Mouse (Mus musculus) limb, embryonic 11.5 days (tissue): ENCODE data around the gene Wfdc2. TPM values are rescaled to one million over a fixed set of nuclear protein-coding genes. Genes with fewer than 3 reads are reported as not detected.
"Not testable (repeated sequence)": the region's sequence is repeated elsewhere in the genome, so short reads cannot be mapped to it uniquely, and the experiment has no call there.

Experiments used
- ATAC-seq: fragments of 200-750 bp; cut with Nextera tagmentation; 2 replicates; pipeline ENCODE4 v1.8.0; 2017; ENCODE audit warnings: low read depth; ENCODE audit not compliant: insufficient number of reproducible peaks, low FRiP score, low TSS enrichment
- DNase-seq: peaks from one replicate; pipeline ENCODE4 v3.0.0-alpha.2; 2015; ENCODE audit warnings: low spot score
- H3K27ac ChIP-seq: fragments of 300-500 bp; sonication (generic); replicated peaks from 2 replicates; pipeline ENCODE4 v1.5.1; 2014; ENCODE audit warnings: low read depth, mild to moderate bottlenecking, low read length
- H3K27me3 ChIP-seq: fragments of 300-500 bp; sonication (generic); 2 replicates; pipeline ENCODE4 v1.6.1; 2014; ENCODE audit warnings: mild to moderate bottlenecking, low read length, mixed read lengths; ENCODE audit not compliant: control insufficient read depth, insufficient read depth
- H3K36me3 ChIP-seq: fragments of 300-500 bp; sonication (generic); 2 replicates; pipeline ENCODE4 v1.6.1; 2014; ENCODE audit warnings: mild to moderate bottlenecking, low read length, moderate library complexity, mixed read lengths; ENCODE audit not compliant: control insufficient read depth, insufficient read depth
- H3K4me1 ChIP-seq: fragments of 300-500 bp; sonication (generic); 2 replicates; pipeline ENCODE4 v1.6.1; 2014; ENCODE audit warnings: low read length, mixed read lengths; ENCODE audit not compliant: control insufficient read depth, insufficient read depth
- H3K4me2 ChIP-seq: fragments of 300-500 bp; sonication (generic); 2 replicates; pipeline ENCODE4 v1.6.1; 2014; ENCODE audit warnings: low read depth, mild to moderate bottlenecking, moderate library complexity; ENCODE audit not compliant: severe bottlenecking
- H3K4me3 ChIP-seq: fragments of 300-500 bp; sonication (generic); 2 replicates; pipeline ENCODE4 v1.5.1; 2014; ENCODE audit warnings: low read depth, low read length
- H3K9ac ChIP-seq: fragments of 300-500 bp; sonication (generic); 2 replicates; pipeline ENCODE4 v1.6.1; 2014; ENCODE audit warnings: mild to moderate bottlenecking, low read length
- H3K9me3 ChIP-seq: fragments of 300-500 bp; sonication (generic); 2 replicates; pipeline ENCODE4 v1.6.1; 2016; ENCODE audit warnings: low read length; ENCODE audit not compliant: control insufficient read depth
- WGBS: fragments of 180-500 bp; shearing (Covaris S2); extraction: QIAGEN DNeasy Blood & Tissue Kit; methylation state at CpG from one replicate; pipeline ENCODE4 v1.1.7; 2014; 5-methylcytosine and 5-hydroxymethylcytosine counted together
- polyA plus RNA-seq: library from polyadenylated mRNA; unstranded; fragments of >200 nt; fragmentation: Nextera tagmentation; extraction: Ambion mirVana; gene quantifications from 2 replicates; pipeline ENCODE4 v1.2.1, GENCODE M21; 2014

Wfdc2 gene
- polyA plus RNA-seq, 1 experiment from 2014 or later = 38.7 TPM

DNA sequence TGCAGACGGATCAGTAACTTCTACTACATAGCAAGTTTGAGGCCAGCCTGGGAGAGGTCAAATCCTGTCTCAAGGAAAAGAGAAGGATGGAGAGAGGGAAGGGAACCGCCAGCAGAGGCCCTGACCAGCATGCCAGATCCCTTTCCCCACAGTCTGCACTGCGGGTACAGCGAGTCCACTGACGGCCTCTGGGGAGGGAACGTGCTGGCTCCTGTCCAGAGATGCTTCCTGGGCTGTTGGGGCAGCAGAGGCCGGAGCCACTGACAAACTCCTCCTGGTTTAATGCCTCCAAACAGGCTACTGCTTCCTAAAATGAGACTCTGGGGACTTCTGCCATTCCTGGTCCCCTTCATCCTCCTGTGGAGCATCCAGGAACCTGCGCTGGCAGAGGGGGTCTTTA lies 51.3 kb downstream of the Wfdc2 start, which contains the start of the genes Wfdc6b and Wfdc8:
Gene Wfdc6b, plus strand, starts transcription at position 52 of the 400 bp plus-strand sequence.
Gene Wfdc8, minus strand, starts transcription at position 156 of the 400 bp plus-strand sequence.
- H3K4me2 ChIP-seq, H3K9me3 ChIP-seq, DNase-seq, H3K27me3 ChIP-seq, ATAC-seq, H3K9ac ChIP-seq, H3K36me3 ChIP-seq, H3K4me1 ChIP-seq, H3K4me3 ChIP-seq, H3K27ac ChIP-seq: not testable (repeated sequence)
- WGBS = 62% methylated on average over 7 of the region's 8 CpGs

DNA sequence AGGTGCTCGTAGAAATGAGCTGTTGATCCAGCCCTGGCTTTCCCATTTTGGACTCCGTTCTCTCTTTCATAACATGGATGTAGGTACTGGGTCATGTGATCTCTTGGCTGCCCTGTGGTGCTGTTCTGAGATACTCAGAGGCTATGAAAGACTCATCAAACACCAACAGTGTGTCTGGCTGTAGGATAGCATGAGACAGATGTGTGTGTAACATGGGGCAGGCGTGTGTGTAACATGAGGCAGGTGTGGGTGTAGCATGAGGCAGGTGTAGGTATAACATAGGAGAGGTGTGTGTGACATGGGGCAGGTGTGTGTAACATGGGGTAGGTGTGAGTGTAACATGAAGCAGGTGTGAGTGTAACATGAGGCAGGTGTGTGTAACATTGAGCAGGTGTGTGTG lies 53.2 kb downstream of the Wfdc2 start:
- H3K27me3 ChIP-seq = no peaks in the 10 kb centered on the region
- no peak for ATAC-seq
- DNase-seq = no peak

More for the DNA sequence above, 53.2 kb downstream of the Wfdc2 start:
- Histone ChIP-seq H3K9me3 (no peaks in the 10 kb centered on the region), H3K9ac (no peak overlapping the region), H3K4me2 (no peak overlapping the region), H3K36me3 (no peaks in the 10 kb centered on the region), H3K27ac (no peak overlapping the region), H3K4me3 (no peak overlapping the region), H3K4me1 (no peaks in the 10 kb centered on the region)
- 82% methylated on average over 3 of the region's 3 CpGs for WGBS

Other genes with a start within 250 kb of the Wfdc2 start
- not detected in 2 replicates for gene Svs6, start 245.7 kb upstream of the Wfdc2 start, polyA plus RNA-seq
- not detected in 2 replicates for gene Svs5, start 229.7 kb upstream of the Wfdc2 start, polyA plus RNA-seq
- gene Slpi, start 173.3 kb upstream of the Wfdc2 start, polyA plus RNA-seq = 0.43 and 0.76 TPM in 2 replicates
- 0.04 and 0.16 TPM in 2 replicates for gene Rbpjl, start 159.3 kb upstream of the Wfdc2 start, polyA plus RNA-seq
- 2.7 and 3.6 TPM in 2 replicates for gene Matn4, start 157.3 kb upstream of the Wfdc2 start, polyA plus RNA-seq
- gene Sdc4, start 118.5 kb upstream of the Wfdc2 start, polyA plus RNA-seq = 22.6 and 23.6 TPM in 2 replicates
- gene Sys1, start 105.4 kb upstream of the Wfdc2 start, polyA plus RNA-seq = 52.6 and 53.6 TPM in 2 replicates
- 2.8 and 3.6 TPM in 2 replicates for gene Gm20458, start 101.4 kb upstream of the Wfdc2 start, polyA plus RNA-seq
- not detected in 2 replicates for gene Trp53tg5, start 88.7 kb upstream of the Wfdc2 start, polyA plus RNA-seq
- 0.38 and 1.3 TPM in 2 replicates for gene Dbndd2, start 76.3 kb upstream of the Wfdc2 start, polyA plus RNA-seq
- 40.4 and 42.2 TPM in 2 replicates for gene Pigt, start 64.9 kb upstream of the Wfdc2 start, polyA plus RNA-seq
- gene Spint3, start 11.0 kb downstream of the Wfdc2 start, polyA plus RNA-seq = not detected in 2 replicates
- not detected in 2 replicates for gene Wfdc6a, start 23.0 kb downstream of the Wfdc2 start, polyA plus RNA-seq
- not detected in 2 replicates for gene Eppin, start 31.2 kb downstream of the Wfdc2 start, polyA plus RNA-seq
- gene Wfdc6b, start 51.1 kb downstream of the Wfdc2 start, polyA plus RNA-seq = not detected in 2 replicates
- gene Wfdc8, start 51.2 kb downstream of the Wfdc2 start, polyA plus RNA-seq = not detected in 2 replicates
- gene Wfdc16, start 76.4 kb downstream of the Wfdc2 start, polyA plus RNA-seq = not detected in 2 replicates
- gene Wfdc10, start 93.6 kb downstream of the Wfdc2 start, polyA plus RNA-seq = not detected in 2 replicates
- gene Wfdc9, start 94.2 kb downstream of the Wfdc2 start, polyA plus RNA-seq = not detected in 2 replicates
- not detected in 2 replicates for gene Wfdc11, start 111.7 kb downstream of the Wfdc2 start, polyA plus RNA-seq
- gene Wfdc13, start 122.7 kb downstream of the Wfdc2 start, polyA plus RNA-seq = 0.60 TPM in 1 of 2 replicates, not detected in the other
- not detected in 2 replicates for gene Spint4, start 136.1 kb downstream of the Wfdc2 start, polyA plus RNA-seq
- not detected in 2 replicates for gene Spint5, start 152.9 kb downstream of the Wfdc2 start, polyA plus RNA-seq
- gene Wfdc3, start 183.5 kb downstream of the Wfdc2 start, polyA plus RNA-seq = 0.55 and 1.0 TPM in 2 replicates
- gene Dnttip1, start 183.6 kb downstream of the Wfdc2 start, polyA plus RNA-seq = 87.0 and 96.4 TPM in 2 replicates
- 634 and 636 TPM in 2 replicates for gene Ube2c, start 207.5 kb downstream of the Wfdc2 start, polyA plus RNA-seq
- 13.8 and 14.6 TPM in 2 replicates for gene Tnnc2, start 217.6 kb downstream of the Wfdc2 start, polyA plus RNA-seq
- gene Snx21, start 223.4 kb downstream of the Wfdc2 start, polyA plus RNA-seq = 9.9 and 14.6 TPM in 2 replicates
- 12.0 and 12.3 TPM in 2 replicates for gene Acot8, start 242.5 kb downstream of the Wfdc2 start, polyA plus RNA-seq
- 11.0 and 11.8 TPM in 2 replicates for gene Zswim3, start 242.7 kb downstream of the Wfdc2 start, polyA plus RNA-seq